Mouse (Mus musculus) ES-E14 (cell line): ENCODE measurements at regions not wholly inside any gene's neighbourhood (a gene's known extent, or its start where the extent isn't known, plus 50 kb on each side); places are given as distances from the start of the nearest gene placed in this dataset.

Source experiments
- CHD2 ChIP-seq: IDR thresholded peaks from 2 replicates; pipeline ENCODE4 v1.6.1; 2014; ENCODE audit warnings: mild to moderate bottlenecking, low read depth, low read length, inconsistent platforms
- HCFC1 ChIP-seq: IDR thresholded peaks from 2 replicates; pipeline ENCODE4 v1.6.1; 2012; ENCODE audit warnings: low read length, inconsistent platforms, borderline replicate concordance; ENCODE audit not compliant: insufficient read depth
- MAFK ChIP-seq: IDR thresholded peaks from 2 replicates; pipeline ENCODE4 v1.6.1; 2014; ENCODE audit warnings: mild to moderate bottlenecking, low read depth, low read length, inconsistent platforms; ENCODE audit not compliant: insufficient read depth
- ZC3H11A ChIP-seq: IDR thresholded peaks from 2 replicates; pipeline ENCODE4 v1.6.1; 2012; ENCODE audit warnings: low read depth, mild to moderate bottlenecking, inconsistent platforms, low read length, borderline replicate concordance
- ZNF384 ChIP-seq: IDR thresholded peaks from 2 replicates; pipeline ENCODE4 v1.6.1; 2012; ENCODE audit warnings: low read depth, low read length, inconsistent platforms

DNA sequence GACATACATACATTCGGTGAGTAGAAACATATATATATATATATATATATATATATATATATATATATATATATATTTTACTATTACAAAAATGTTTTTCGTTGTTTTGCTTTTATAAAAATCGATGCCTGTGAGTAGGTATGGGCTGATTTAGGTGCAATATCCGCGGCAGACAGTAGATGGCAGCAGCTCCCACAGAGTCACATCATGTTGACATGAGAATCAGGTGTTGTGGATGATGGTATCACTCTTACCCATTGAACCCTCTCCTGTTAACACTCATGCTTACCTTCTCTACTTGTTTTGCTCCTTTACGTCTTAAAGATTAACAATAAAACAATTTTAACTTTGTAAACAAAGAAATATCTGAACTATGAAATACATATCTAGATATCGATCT lies 72.0 kb upstream of the Gprin3 start:
- TF ChIP-seq HCFC1 (no peak), ZNF384 (no peak), MAFK (no peak), CHD2 (no peak), ZC3H11A (peak; percentile 55)
